Mouse (Mus musculus): ENCODE measurements around the gene Ppp1r3c.

GRCm38 (mm10) chr19:36705286-36706146, 30.9 kb downstream of the Ppp1r3c start:
- TF ChIP-seq CTCF (IDR thresholded peaks at IDR 0.05; ENCODE audit: low read depth) (no peak), EP300 (IDR thresholded peaks at IDR 0.05; ENCODE audit: low read depth) (no peak)

Measured in heart, postnatal 0 days (tissue).